Mouse (Mus musculus): Measurements from ENCODE around the gene Heatr4.

GRCm38 (mm10) chr12:84032854-84033253, 48.2 kb upstream of the Heatr4 start:
- TF ChIP-seq CTCF (IDR thresholded peaks at IDR 0.05; ENCODE audit: control insufficient read depth, insufficient read depth, low read length) (no peak), POLR2A (IDR thresholded peaks at IDR 0.05; ENCODE audit: borderline replicate concordance, control insufficient read depth, low read depth, low read length) (no peak)
